Mouse (Mus musculus) gastrocnemius, postnatal 10 days (tissue): ENCODE results near the gene Klrd1. TPM values are rescaled to one million over a fixed set of nuclear protein-coding genes. Genes with fewer than 3 reads are reported as not detected.

Experiments used
- total RNA-seq, 2 experiments: library from RNA; stranded (reverse); gene quantifications; 2 replicates each; pipeline ENCODE4 v1.2.3; 2021

The Klrd1 gene
- total RNA-seq, 2 experiments from 2014 or later = not detected

Other genes starting within 250 kb of the Klrd1 start
- gene Clec12a, start 249.1 kb upstream of the Klrd1 start, total RNA-seq = 1 to 10 TPM in 1 of 2 experiments, under 1 TPM in 1; 0.21 to 1.7 TPM
- gene Clec12b, start 205.9 kb upstream of the Klrd1 start, total RNA-seq = not detected
- gene Clec1b, start 194.5 kb upstream of the Klrd1 start, total RNA-seq = under 1 TPM in 1 of 2 experiments, not detected in 1; 0.47 TPM
- not detected for gene Clec9a, start 182.9 kb upstream of the Klrd1 start, total RNA-seq
- gene Clec1a, start 139.8 kb upstream of the Klrd1 start, total RNA-seq = 1 to 10 TPM; 4.8 to 6.3 TPM
- gene Olr1, start 84.6 kb upstream of the Klrd1 start, total RNA-seq = under 1 TPM in 1 of 2 experiments, not detected in 1; 0.11 TPM
- gene Tmem52b, start 79.2 kb upstream of the Klrd1 start, total RNA-seq = not detected
- gene Gabarapl1, start 58.6 kb upstream of the Klrd1 start, total RNA-seq = 10 to 100 TPM; 30.3 to 32.8 TPM
- gene Klre1, start 13.9 kb upstream of the Klrd1 start, total RNA-seq = not detected
- not detected for gene Klrk1, start 32.1 kb downstream of the Klrd1 start, total RNA-seq
- gene Klrc3, start 51.6 kb downstream of the Klrd1 start, total RNA-seq = not detected
- not detected for gene Klrc2, start 68.9 kb downstream of the Klrd1 start, total RNA-seq
- not detected for gene Klrc1, start 87.2 kb downstream of the Klrd1 start, total RNA-seq
- not detected for gene Klri1, start 125.3 kb downstream of the Klrd1 start, total RNA-seq
- gene Klri2, start 148.7 kb downstream of the Klrd1 start, total RNA-seq = not detected
- gene Gm156, start 192.5 kb downstream of the Klrd1 start, total RNA-seq = not detected